Mouse (Mus musculus) spleen, postnatal 14 days (tissue): Measurements from ENCODE around the gene Zbtb17.

Source experiments
- DNase-seq, 2 experiments: peaks; one replicate each; pipeline ENCODE4 v3.0.0; 2021 to 2022; ENCODE audit warnings: low spot score in 2 of 2

Gene Zbtb17

DNA sequence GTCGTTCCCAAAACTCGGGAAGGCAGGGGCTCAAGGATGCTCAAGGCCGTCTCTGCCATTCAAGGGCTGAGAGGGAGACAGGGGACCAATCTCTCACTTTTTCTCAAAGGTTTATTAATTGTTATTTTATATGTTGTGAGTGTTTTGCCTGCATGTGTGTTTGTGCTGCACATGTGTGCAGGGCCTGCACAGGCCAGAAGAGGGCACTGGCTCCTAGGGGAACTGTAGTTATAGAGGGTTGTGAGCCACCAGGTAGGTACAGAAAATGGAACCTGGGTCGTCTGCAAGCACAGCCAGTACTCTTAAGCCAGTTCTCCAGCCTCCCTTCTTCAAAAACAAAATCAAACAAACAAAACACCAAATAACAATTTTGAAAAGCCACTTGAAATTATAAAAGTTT is 44.2 kb downstream of the Zbtb17 start:
- no peak for DNase-seq

DNA sequence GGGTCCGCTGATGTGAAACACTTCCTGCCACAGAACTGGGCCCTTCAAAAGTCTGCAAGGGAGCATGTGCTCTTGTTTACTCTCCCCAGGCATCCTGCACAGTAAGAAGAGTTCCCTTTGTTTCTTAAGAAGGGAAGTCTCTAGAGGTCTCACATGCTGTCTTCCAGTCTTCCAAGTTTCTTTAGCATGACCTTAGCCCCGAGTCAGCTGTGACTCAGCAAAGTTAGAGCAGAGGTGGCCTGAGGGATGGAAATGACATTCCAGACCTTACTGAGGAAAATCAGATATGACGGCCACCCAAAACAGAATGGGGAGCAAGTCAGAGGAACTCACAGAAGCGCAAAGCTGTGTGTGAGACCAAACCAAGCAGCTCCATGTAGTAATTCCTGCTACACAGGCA is 56.2 kb downstream of the Zbtb17 start:
- no peak for DNase-seq

DNA sequence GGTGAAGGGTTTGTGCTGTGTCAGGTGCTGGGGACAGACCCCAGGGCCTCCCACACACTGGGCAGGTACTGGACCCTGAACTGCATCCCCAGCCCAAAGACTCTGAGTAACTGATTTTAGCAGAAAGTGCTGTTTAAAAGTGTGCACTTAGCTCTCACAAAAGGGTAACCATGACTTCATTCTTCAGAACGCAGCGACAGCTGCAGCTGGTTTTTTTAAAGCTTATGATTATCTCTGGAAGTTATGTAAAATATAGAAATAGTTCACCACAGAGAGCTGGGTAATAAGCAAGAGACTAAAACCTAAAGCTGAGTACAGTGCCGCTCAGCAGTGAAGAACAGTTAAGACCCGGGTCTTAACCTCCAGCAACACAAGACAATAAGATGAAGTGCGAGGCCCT is 56.6 kb downstream of the Zbtb17 start:
- no peak for DNase-seq

DNA sequence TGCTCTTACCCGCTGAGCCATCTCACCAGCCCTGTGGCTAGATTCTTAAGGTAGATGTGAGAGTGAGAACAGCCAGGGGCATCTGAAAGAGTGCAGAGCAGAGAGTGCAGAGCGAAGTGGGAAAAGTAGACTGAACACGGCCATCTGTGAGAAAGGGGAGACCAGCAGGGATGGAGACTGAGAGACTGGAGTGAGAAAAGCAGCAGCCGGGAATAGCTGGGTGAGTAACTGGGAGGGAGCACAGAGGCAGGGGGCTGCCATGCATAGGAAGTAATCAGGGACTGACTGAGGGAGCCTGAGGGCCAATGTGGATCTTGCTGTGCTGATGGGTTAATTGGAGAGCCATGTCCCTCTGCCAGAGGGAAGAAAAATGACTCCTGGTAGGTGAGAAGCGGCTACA is 58.3 kb downstream of the Zbtb17 start:
- DNase-seq, result no peak

DNA sequence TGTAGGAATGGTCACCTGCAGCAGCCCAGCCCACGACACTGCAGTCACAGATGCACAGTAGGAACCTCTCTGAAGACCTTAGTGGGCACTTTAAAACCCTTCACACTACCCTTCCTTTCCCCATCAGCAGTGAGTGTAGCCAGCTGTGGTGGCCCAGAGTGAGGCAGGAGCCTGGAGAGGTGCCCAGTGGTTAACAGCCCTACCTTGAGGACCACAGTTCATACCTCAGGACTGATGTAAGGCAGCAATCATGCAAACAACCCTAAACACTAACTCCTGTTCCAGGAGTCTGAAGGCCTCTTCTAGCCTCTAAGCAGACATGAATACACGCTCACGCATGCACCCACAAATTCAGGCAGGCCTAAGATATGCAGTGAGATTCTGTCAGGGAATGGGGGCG is 60.0 kb downstream of the Zbtb17 start:
- no peak for DNase-seq

DNA sequence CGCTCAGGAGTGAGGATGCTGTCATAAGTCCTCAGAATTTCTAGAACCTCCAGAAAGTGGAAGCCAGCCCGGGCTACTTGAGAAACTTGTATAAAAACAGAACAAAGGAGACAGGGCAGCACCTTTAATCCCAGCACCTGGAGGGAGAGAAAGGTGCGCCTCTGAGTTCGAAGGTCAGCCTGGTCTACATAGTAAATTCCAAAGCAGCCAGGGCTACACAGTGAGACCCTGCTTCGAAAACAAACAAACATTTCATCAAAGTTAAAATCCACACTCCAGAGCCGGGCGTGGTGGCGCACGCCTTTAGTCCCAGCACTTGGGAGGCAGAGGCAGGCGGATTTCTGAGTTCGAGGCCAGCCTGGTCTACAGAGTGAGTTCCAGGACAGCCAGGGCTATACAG is 61.4 kb downstream of the Zbtb17 start:
- no peak for DNase-seq

DNA sequence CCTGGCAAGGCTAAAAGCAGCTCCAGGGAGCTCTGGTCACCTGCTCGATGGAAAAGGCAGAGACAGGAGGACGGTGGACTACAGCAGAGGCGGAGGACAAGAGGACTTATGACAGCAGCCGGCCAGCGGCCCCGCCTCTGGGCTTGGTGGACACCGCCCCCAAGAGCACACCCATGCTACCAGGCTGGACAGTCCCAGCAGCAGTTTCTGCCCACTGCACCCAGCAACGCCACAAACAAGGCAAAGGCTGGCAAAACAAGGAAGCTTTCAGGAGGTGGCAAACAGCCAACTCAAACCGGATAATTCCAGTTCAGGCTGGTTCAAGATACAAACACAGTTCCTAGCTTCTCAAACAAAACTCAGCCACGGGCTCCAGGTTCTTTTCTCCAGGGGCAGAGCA is 61.9 kb downstream of the Zbtb17 start:
- peak in 1 of 2 experiments; percentile 8 for DNase-seq

DNA sequence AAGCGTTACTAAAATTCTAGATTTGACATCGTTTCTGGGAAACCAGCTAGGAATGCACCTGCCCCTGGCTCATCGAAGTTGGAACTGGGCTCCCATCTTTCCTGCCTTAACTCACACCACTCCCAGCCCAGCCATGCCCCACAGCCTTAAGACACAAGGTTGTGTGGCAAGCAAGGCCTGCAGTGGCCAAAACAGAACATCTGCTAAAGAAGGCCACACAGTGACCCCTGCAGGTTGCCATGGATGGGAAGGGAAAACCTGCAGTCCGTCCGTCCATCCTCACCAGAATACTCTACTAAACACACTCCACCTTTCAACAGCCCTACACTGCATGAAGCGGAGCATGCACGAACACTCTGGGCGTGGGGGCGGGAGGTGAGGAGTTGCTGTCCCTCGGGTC is 62.4 kb downstream of the Zbtb17 start:
- DNase-seq, result no peak

DNA sequence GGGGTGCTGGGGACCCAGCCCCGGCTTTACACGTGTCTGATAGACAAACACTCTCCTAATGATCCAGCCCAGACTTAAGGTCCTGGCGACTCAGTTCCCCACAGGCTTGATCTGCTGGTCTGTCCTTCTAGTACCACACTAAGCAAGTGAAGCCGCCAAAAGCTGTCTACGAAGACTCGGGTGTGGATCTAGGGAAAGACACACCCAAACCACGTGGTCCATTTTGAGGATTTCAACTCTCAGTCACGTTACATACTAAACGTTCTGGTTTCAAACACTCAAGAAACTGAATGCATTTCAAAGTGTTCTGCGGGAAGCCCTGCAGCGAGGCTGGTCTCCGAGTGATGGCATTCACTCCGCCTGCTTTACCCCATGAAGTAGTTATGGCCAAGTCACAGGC is 66.0 kb downstream of the Zbtb17 start:
- DNase-seq, result no peak

DNA sequence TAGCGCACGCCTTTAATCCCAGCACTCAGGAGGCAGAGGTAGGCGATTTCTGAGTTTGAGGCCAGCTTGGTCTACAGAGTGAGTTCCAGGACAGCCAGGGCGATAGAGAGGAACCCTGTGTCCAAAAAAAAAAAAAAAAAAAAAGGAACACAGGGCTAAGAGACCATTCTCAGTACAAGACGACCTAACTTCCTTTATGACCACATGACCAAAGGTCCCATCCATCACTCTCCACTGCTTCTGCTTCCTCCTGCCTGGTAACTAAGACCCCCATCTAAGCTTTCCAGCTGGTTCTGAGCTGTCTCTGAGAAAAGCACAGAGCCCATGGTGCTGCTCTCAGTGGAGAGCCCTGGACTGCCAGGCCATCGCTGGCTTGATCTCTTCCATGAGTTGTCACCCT is 67.7 kb downstream of the Zbtb17 start:
- DNase-seq, result no peak

DNA sequence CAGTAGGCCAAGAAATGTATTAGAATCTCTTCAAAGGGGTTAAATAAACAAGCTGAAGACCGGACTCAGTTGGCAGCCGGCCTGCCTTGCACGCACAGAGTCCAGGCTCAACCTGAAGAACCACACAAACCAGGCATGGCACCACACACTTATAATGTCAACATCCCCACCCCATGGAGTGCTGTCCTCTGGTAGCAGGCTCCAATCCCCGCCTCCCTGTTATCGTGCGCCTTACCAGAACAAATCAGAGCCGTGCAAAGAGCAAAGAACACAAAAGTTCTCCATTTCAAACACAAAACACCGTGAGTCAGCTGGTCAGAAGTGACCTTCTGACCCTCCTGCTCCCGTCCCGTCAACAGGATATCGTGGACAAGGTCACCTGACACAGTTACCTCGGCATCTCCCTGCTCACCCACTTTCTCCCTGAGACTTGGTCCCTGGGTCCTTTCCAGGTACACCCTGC is 69.8 kb downstream of the Zbtb17 start:
- DNase-seq, result no peak
